Mouse (Mus musculus): ENCODE results near the gene Ephx1. TPM values are rescaled to one million over a fixed set of nuclear protein-coding genes. Genes with fewer than 3 reads are reported as not detected.
A peak's percentile ranks its signal among the peaks of the same experiment; 100 is the strongest.
"Not testable (repeated sequence)": the region's sequence is repeated elsewhere in the genome, so short reads cannot be mapped to it uniquely, and the experiment has no call there.

The Ephx1 gene
- total RNA-seq (2021), result 10 to 100 TPM; 26.8 to 31.2 TPM

GRCm38 (mm10) chr1:181020756-181021487, at the start of gene Ephx1:
Ephx1 (minus strand) TSS chr1:181020904.
- no peak for DNase-seq (ENCODE audit: extremely low spot score in 1 of 2, low spot score in 1 of 2)

GRCm38 (mm10) chr1:181069671-181070070, 49.0 kb upstream of the Ephx1 start:
- DNase-seq (ENCODE audit: extremely low spot score in 1 of 2, low spot score in 1 of 2), result no peak

DNA sequence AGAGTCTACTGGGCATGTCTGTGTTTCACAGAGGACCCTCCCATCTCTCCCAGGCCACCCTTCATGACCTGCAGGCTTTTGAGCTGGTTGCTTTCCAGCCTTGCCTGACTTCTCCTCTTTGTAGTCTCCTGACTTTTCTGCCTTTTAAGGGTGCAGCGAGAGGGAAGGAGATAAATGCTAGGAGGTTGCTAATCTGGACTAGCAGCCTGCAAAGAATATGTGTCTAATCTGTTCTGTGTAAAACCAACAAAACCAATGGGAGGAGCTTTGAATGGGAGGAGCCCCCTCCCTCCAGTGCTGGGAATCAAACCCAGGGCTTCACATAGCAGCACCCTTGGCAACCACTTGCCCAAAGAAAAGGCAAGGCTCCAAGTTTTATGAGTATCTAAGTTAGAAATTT, 47.6 kb upstream of the Ephx1 start:
- DNase-seq (ENCODE audit: extremely low spot score in 1 of 2, low spot score in 1 of 2), result no peak

GRCm38 (mm10) chr1:181064648-181065047, 43.9 kb upstream of the Ephx1 start:
- DNase-seq (ENCODE audit: extremely low spot score in 1 of 2, low spot score in 1 of 2), result no peak

DNA sequence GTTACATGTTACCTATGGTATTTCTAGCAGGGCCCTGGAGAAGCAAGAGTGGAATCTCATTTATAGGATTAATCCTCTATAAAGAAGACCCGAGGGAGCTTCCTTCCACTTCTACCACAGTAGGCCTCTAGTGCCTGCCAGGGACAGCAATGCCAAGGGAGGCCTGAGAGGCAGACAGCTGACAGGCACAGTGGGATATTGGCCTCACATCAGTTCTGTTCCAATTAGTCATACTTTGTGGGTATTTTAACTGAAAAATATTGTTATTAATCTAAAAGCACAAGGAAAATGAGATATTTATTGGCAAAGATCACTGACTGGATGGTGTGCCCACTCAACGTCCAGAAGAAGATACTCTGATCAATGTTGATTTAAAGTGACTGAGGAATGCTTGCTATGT, 43.3 kb upstream of the Ephx1 start:
- no peak for DNase-seq (ENCODE audit: extremely low spot score in 1 of 2, low spot score in 1 of 2)

GRCm38 (mm10) chr1:181061784-181062485, 41.2 kb upstream of the Ephx1 start:
- DNase-seq (ENCODE audit: extremely low spot score in 1 of 2, low spot score in 1 of 2), result no peak

DNA sequence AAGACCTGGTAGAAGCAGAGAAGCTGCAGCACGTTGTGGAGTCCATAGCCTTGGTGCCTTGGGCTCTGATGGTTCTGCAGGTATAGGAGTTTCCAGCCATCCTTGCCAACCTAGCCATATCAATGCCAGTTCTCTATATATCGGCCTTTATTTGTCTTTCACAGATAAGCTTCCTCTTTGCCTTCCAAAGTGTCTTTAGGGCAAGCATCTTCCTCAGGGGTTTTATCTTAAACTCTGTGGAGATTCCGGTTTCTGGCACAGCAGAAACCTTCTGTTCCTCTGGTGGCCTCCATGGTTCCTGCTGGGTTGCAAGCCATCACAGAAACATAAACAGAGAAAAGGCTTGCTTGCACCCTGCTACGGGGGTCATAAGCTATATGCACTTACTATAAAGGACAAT, 32.2 kb upstream of the Ephx1 start:
- DNase-seq (ENCODE audit: extremely low spot score in 1 of 2, low spot score in 1 of 2), result no peak

DNA sequence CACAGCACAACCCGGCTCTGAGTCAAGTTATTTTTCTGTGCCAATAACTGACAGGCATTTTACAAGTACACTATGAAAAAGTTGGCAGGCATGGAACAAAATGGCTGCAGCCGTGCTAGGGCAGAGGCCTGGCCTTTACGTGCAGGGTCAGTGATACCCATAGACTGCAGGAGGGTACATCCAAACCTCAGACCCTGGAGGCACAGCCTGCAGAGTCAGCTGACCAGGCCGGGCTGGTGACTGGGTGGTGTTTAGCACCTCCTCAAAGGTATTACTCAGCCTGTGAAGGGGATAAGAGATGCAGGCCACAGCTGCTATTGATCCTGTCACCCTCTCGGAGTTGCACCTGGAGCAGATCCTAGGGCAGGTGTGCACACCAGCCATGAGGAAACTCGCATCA, 30.2 kb upstream of the Ephx1 start, which contains the start of gene 9130409I23Rik:
Gene 9130409I23Rik, plus strand, starts transcription at position 301 of the 400 bp plus-strand sequence.
- no peak for DNase-seq (ENCODE audit: extremely low spot score in 1 of 2, low spot score in 1 of 2)

DNA sequence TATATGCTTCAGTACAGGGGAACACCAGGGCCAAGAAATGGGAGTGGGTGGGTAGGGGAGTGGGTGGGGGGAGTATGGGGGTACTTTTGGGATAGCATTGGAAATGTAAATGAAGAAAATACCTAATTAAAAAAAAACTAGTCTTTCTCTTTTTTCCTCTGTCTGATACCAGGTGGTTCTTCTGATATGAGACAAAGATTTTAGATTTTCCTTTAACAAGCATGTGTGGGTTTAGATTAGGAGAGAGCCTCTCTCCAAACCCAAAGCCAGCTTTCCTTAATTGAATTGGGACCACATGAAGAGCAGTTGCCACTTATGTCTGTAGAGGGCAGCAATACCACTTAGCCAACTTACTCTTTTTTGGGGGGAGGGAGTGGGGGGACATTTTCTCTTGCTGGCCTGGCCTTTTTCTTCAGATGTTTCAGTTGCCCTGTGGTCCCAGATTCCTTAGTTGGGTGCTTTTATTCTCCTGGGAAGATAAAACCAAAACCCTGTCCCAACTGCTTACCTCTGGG, 28.7 kb upstream of the Ephx1 start:
- DNase-seq (ENCODE audit: extremely low spot score in 1 of 2, low spot score in 1 of 2), result no peak

GRCm38 (mm10) chr1:181047520-181047919, 26.8 kb upstream of the Ephx1 start:
- DNase-seq (ENCODE audit: extremely low spot score in 1 of 2, low spot score in 1 of 2), result no peak

DNA sequence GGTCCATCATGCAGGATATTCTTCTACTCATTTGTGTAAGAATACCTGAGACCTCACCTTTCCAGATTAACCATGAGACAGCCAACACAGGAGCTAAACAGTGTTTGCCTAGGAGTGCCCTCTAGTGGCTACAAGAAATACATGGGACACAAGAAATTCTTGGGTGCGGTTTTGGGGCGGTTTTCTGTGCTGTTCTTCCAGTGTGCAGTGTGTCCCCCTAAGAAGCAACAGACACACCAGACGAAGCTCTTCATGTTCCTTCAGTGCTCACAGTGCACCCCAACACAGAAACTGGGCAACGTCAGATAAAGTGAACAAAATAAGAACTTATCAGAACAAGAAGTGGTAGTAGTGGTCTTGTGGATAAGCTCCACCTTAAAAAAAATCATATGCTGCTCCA, 18.9 kb upstream of the Ephx1 start:
- no peak for DNase-seq (ENCODE audit: extremely low spot score in 1 of 2, low spot score in 1 of 2)

- DNase-seq (ENCODE audit: extremely low spot score in 1 of 2, low spot score in 1 of 2), result no peak
Observed at GRCm38 (mm10) chr1:181037623-181038022, 16.9 kb upstream of the Ephx1 start.

DNA sequence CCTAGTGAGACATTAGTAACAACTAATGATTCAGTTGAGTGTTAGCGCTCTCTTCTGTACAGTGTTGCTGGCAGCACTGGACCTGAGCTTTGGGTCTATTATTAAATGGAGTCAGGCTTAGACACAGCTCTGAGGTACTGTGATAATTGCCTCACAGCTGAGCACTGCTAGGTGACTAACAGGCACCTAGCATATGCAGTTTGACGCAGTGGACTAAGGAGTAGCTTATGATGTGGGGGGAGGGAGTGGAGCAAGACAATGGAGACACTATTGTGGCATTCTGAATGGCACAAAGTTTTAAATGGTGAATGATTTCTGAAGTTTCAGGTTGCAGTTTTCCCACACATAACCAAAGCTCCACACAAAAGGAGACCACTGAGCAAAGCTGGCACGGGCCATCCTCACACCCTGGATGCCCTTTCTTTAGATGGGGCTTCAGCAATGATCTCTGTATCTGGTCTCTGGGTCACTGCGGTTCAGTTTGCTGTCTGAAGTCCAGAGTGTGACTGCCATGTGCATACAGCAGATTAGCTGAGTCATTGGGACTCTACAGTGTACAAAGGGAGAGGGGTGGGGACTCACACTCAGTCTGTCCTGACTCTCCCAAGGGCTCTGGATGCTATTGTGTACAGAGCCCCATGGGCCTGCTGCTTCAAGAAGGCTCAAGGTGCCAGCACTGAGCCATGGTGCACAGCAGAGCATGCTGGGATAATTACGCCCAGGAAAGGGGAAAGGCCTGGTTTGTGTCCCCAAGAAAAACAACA, 14.5 kb upstream of the Ephx1 start:
- not testable (repeated sequence) for DNase-seq (ENCODE audit: extremely low spot score in 1 of 2, low spot score in 1 of 2)

- DNase-seq (ENCODE audit: extremely low spot score in 1 of 2, low spot score in 1 of 2), result peak; percentile 9 to 40
Observed at GRCm38 (mm10) chr1:181022265-181022664, 1.6 kb upstream of the Ephx1 start.

- DNase-seq (ENCODE audit: extremely low spot score in 1 of 2, low spot score in 1 of 2), result no peak
Observed at GRCm38 (mm10) chr1:181021488-181021865, 773 bp upstream of the Ephx1 start.

GRCm38 (mm10) chr1:181017890-181018420, 2.7 kb downstream of the Ephx1 start:
- DNase-seq (ENCODE audit: extremely low spot score in 1 of 2, low spot score in 1 of 2), result no peak

DNA sequence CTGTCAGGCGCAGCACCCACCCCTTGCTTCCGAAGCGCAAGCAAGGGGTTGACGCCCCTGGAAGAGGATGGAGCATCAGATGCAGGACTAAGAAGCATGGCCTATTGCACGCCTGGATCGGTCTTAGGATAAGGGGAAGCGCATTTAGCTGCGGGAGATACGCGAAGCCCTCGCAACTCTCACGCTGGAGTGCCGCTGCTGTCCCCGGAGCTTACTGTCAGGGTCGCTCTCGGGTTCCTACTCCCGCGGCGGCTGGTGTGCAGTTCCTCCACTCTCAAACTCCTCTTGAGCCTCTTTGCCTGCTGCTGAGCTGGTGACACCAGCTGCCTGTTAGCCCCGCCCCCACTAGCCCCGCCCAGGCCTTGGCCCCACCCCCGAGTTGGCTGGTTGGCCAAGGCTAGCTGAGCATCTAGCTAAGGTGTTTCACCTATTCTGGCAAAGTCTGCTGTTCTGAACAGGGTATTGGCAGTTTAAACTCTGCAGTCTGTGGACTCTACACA, 3.4 kb downstream of the Ephx1 start:
- DNase-seq (ENCODE audit: extremely low spot score in 1 of 2, low spot score in 1 of 2), result peak; percentile 51 to 64

- DNase-seq (ENCODE audit: extremely low spot score in 1 of 2, low spot score in 1 of 2), result peak; percentile 23 to 31
Observed at GRCm38 (mm10) chr1:181016532-181017131, 4.1 kb downstream of the Ephx1 start.

DNA sequence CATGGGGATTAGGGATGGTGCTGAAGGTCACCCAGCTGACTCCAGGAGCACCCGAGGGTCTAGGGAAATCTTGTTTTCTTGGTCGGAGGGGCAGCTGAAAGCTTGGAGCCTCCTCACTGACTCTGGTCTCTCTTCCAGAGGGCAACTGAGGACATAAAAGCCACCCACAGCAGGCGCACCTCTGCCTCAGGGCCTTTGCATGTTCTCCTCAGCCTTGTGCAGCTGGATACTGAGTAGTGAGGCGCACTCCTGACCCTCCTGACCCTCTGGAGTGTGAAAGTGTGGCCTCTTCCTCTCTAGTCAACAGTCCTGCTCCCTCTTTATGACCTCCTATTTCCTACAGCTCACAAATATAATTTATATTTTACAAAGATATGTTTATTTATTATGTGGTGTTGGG, 4.7 kb downstream of the Ephx1 start:
- no peak for DNase-seq (ENCODE audit: extremely low spot score in 1 of 2, low spot score in 1 of 2)

DNA sequence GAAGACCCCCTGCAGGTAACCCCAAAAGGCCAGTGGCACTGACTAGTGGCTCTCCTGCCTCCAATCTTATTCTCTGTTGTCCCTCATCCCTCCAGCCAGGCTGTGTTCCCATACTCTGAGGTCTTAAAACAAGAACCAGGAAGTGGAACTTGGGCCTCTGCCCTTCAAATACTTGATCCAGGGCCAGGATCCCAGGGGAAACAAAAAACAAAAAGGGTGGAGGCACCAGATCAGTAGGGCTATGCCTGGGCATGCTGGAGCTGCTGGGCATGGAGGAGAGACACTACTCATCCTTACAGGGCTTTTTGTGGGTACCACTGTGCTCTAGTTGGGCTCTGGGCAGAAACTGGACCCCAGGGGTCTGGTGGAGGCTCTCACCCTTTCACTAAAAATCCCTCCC, 5.1 kb downstream of the Ephx1 start:
- DNase-seq (ENCODE audit: extremely low spot score in 1 of 2, low spot score in 1 of 2), result no peak

Data from layer of hippocampus, postnatal 25 days (tissue).